Mouse (Mus musculus) large intestine, adult 2 months (tissue): Measurements from ENCODE around the gene Grb2. TPM values are rescaled to one million over a fixed set of nuclear protein-coding genes. Genes with fewer than 3 reads are reported as not detected.
A peak's percentile ranks its signal among the peaks of the same experiment; 100 is the strongest.

Source experiments
- DNase-seq: peaks from one replicate; pipeline ENCODE4 v3.0.0-alpha.2; 2012; ENCODE audit warnings: low read depth, low spot score
- WGBS: fragments of 180-500 bp; shearing (Covaris S2); methylation state at CpG from one replicate; pipeline ENCODE4 v1.1.7; 2018; 5-methylcytosine and 5-hydroxymethylcytosine counted together
- polyA plus RNA-seq: library from polyadenylated mRNA; depleted of rRNA; stranded (reverse); fragments of >200 nt; gene quantifications from 2 replicates; pipeline ENCODE4 v1.2.3, GENCODE M21; 2012

Gene Grb2
- polyA plus RNA-seq, 1 experiment: 43.6 TPM

DNA sequence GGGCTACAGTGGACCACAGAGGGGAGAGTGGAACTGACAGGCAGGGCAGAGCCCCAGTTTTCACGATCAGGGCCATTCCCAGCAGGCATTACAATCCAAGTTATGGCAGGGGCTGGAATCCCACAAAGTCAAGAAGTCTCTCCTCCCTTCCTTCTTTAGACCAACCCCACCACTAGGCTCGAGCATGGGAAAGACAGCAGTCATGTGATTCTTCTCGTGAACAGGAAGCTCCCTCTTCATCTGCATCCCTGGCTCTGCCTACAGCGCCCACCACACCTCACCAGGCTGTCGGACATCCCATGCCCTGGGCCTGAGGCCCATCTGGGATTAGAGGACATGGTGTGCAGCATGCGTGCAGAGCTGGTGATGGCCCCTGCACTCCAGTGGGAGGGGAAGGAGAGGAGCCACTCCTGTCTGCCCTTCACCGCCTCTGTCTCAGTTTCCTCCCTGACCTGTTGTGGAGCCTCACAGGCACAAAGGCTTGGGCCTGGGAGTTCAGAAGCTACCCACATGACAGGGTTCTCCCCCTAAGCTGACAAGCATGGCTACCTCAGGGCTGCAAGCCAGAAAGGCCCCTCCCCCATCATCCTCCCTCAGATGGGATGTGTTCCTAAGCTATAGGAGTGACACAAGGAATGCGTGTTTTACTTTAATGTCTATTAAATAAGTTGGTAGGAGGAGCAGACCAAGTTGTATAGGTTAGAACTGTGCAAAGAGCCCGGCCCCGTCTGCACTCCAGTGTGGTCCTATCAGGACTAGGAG, 93.9 kb downstream of the Grb2 start:
- WGBS: 87% methylated on average over 10 of the region's 10 CpGs
- no peak for DNase-seq

DNA sequence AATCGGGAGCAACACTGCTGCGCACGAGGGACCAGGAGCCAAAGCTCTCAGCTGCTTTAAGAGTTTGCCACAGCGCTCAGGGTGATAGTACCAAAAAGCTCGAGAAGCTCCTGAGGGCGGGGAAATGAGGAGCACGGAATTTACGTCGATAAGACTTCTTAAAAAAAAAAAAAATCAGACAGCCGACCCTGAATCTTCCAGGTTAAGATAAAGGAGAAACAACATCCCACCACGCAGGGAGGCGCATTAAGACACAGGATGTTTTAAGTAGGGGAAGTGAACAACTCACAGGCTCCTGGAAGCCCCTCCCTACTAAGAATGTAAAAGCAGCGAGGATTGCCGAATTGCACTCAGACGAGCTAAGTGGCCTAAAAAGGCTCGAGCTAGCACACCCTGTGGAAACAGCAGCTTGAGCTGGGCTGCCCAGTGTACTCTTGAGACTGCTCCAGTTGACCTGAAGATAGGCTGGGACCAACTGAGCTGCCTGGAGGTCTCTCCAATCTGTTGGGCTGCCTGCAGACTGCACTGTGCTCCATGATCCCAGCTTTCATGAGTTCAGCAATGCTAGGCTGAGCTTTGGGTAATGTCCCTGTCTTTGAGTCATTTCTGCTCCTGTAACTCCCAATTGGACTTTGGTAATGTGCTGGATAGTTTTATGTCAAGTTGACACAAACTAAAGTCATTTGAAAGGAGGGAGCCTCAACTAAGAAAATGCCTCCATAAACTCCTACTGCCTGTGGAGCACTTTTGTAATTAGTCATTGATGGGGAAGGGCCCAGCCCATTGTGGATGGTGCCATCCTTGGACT, 95.1 kb downstream of the Grb2 start:
- 0% methylated on average over 16 of the region's 16 CpGs for WGBS
- DNase-seq: no peak

DNA sequence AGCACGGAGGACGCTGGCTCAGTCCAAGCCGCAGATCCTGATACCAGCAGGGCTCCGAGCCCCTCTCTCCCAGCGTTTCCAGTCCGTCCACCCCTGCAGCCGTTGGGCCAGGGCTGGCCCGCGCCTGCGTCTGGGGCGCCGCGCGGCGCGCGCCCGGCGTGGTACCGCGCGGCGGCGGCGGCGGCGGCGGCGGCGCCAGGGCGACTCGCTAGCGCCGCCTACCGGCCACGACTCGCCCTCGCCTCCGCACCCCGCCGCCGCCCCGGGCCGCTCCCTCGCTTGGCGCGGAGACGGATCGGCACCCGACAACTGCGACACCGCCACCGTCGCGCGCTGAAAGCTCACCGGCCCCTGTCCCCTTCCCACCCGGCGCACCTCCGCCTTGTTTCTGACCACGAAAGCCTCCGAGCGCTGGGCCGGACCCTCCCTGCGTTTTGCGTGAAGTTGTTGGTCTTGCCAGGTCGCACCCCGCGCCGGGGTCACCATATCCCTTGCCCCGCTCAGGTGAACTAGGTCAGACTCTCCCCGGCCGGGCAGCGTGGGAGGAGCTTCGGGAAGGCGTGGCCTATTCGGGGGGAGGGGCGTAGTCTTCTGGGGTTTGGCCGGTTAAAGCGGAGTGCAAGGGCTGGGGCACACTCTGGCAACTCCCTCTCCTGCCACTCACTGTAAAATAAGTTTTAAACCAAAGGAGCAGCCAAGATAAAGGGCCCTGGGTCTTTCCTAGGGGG, 95.8 kb downstream of the Grb2 start, which contains the start of gene Mif4gd:
TSS of gene Mif4gd (minus strand) at position 560 of the 728 bp plus-strand sequence.
- peak; percentile 89 for DNase-seq
- 1% methylated on average over 79 of the region's 80 CpGs for WGBS

DNA sequence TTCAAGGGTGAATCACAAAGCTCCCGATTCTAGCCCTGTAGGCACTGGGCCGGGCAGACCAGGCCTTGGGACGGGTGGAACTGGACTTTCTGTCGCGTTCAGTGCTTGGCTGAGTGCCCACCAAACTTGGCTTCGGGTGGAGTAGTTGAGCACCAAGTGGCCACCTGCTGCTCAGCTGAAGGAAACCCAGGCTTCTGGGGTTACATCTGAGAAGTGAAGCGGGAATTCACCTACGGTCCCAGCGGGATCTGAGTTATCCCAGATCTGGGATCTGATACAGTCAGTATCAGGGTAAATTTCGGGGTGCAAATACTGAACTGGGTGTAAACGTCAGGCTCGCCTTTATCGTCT, 96.4 kb downstream of the Grb2 start:
- DNase-seq: peak; percentile 71
- WGBS: under 1% methylated on average over 13 of the region's 13 CpGs

DNA sequence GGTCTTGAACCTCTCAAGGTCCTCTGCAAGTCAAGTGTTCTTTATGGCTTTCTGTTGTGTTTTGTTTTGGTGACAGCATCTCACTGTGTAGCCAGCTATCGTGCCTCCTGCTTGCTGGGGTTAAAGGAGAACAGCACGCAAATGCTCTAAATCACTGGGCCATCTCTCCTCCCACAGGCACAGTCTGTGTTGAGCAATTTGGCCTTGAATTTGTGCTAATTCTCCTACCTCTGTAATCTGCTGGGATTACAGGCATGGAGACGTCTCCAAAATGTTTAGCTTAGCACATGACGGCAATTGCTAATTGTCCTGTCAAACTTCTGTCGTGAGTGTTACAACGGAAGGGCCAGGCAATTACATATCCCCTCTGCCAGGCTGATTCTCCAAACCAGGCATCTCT, 97.2 kb downstream of the Grb2 start:
- DNase-seq: no peak
- WGBS: 70% methylated on average over 6 of the region's 6 CpGs

DNA sequence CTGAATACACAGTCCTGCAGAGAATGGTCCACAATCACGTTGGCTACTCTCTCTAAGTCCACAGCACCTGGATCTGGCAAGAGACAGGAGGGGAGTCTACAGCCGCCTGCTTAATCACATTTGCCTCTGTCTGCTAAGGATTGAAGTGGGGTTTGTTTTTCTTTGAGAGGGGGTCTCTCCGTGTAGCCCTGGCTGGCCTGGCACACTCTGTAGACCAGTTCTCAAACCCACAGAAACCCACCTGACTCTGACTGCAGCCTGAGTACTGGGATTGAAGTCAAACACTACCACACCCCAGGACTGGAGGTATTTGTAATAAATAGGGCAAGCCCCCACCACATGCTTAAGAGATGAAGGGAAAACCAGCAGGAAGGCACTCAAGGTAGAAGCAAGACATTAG, 98.8 kb downstream of the Grb2 start:
- WGBS: 75% methylated on average over 3 of the region's 3 CpGs
- no peak for DNase-seq

DNA sequence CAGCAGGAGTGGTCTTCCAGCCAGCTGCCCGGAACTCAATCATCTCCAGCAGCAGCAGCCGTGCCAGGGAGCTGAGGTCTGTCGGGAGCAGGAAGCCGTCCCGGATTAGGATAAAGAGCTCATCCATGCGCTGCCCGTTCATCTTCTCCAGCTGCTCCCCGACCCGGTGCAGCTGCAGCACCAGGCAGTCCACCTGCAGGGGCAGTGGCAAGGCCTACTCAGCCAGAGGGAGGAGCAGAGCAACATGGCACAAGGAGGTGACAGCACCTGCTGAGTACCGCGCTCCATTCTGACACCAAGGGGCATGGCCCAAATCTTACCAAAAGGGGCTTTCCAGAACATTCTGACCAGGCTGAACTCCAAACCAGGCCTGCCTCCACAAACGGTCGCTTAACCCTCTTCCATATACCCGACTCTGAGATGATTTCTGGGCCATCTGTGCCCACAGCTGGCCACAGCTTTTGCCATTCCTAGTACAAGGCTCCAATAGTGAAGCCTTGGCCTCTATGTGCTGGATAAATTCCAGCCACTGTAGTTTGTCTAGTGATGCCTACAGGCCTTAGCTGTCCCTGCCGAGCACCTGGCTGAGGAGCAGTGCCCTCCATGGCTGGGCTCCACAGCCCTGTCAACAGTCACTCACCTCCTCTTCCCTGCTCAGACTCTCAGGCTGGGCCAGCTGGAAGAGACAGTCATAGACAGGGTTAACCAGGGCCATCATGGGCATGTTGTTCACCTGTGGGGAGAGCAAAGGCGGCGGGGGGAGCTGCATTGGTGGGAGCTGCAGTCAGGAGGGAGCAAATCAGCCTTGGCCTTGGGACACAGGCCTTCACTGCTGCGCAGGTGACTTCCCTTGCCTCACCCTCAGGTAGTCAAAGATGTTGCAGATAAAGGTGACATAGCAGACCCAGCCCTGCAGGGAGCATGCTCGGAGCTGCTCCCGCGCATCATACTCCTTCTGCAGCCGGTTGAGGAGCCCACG, 99.7 kb downstream of the Grb2 start:
- DNase-seq: no peak
- WGBS: 80% methylated on average over 23 of the region's 23 CpGs

DNA sequence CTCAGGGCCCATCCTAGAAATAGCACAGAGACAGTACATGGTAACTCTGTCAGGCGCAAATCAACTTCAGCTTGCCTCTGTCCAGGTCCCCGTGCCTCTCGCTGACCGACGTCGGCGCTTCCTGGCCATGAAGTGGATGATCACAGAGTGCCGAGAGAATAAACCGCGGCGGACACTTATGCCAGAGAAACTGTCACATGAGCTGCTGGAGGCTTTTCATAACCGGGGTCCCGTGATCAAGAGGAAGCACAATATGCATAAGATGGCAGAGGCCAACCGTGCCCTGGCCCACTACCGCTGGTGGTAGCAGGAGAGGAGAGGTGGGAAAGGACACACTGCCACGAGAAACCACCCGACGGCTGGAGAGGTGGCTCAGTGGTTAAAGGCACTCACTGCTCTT, 101.7 kb downstream of the Grb2 start:
- DNase-seq: no peak
- WGBS: 94% methylated on average over 18 of the region's 18 CpGs

DNA sequence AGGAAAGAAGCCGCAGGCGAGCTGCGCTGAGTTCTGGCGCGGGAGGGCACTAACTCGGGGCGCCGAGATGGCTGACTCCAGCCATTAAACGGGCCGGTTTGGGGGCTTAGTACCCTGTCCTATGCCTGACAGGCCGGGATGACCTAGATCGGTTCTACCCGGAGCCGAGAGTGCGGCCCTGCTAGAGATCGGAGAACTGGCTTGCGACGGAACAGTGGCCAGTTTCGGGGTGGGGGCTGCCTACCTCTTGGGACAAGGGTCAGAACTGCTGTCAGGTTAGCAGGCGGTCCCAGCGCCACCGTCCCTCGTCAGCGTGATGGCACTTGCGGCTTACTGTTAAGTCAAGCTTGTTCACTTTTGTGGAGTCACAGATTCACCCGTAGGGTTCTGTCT, 104.1 kb downstream of the Grb2 start:
- DNase-seq: no peak
- WGBS: under 1% methylated on average over 26 of the region's 26 CpGs

DNA sequence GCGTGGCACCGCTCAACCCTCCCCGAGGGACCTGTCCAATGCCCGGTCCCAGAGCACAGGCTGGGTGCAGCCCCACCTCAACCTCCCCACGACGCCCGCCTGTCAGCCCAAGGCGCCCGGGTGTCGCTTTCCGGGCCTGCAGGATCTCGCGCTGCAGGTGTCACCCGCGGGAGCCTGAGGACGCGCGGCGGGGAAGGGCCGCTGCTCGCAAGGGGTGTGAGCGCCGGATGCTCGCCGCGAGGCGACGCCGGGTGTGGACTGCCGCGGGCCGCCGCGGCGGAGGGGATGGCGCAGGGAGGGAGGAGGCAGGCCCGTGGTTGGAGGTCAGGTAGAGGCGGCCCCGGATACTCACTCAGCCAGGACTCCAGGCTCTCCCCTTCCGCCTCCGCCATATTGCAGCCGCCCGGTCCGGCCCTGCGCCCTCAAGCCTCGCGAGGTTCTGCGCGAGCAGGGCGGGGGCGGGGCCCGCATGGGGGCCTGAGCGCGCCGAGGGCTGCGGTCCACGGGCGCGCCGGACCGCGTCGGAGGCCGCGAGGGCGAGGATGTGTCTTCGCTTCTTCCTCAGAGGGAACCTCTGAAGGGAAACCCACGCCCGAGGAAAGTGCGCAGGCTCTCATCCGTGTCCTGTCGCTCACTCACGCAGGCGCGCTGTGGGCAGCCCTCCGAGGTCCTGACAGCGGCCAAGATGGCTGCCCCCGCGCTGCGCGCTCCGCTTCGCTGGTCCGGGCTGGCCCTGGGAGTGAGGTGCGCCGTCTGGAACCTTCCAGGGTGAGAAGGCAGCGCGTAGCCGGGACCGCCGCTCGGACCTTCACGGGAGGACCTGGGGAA, 104.7 kb downstream of the Grb2 start, which contains the start of the genes Mrps7 and Gga3:
TSS of gene Mrps7 (plus strand) at position 450 of the 828 bp plus-strand sequence.
TSS of gene Gga3 (minus strand) at position 576 of the 828 bp plus-strand sequence.
- WGBS: under 1% methylated on average over 93 of the region's 93 CpGs
- DNase-seq: peak; percentile 78

DNA sequence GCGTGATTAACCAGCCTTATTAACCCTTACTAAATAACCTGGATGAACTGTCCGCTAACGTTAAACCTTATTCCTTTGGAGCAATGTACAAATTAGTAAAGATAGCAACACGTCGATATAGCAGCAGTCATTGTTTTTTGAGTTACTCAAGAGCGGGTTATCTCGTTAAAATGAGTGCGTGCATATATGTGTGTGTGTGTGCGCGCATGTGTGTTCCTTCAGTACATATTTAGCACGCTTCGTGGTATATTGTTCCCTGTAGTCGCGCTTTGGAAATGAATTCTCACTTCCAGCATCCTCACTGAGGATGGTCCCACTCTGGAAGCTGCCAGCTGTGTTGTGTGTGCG, 105.3 kb downstream of the Grb2 start:
- no peak for DNase-seq
- 2% methylated on average over 15 of the region's 15 CpGs for WGBS

DNA sequence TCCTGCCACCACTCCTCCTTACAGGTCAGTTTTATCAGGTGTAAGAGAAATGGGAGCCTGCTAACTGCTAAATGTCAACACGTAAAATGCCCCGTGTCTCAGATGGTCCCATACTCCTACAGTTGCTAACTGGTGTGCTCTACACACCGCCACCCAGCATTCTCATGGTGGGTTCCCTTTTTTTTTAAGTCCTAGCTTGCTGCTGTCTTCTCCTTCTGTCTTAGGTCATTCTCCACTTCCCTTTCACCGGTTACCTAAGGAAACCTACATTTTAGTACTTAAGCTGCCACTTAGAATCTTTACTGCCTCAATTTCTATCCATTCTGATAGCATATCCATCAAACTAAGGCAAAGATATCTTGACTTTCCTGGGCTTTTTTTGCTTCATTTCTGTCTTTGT, 107.2 kb downstream of the Grb2 start:
- DNase-seq: no peak
- 82% methylated on average over 4 of the region's 4 CpGs for WGBS

DNA sequence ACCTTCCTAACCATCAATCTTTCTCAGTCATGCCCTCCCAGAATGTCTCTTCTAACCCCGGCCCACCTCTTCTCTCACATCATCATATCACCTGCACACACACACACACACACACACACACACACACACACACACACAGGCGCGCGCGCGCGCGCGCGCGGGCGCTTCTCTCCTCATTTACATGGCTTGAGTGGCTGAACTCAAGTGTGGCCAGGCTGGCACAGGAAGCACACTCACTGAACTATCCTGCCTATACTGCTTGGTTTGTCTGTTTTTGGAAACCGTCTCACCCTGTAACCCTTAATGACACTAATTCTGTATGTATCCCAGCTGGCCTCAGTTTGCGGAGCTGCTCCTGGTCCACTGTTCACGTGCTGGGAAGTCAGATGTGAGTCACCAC, 107.7 kb downstream of the Grb2 start:
- DNase-seq: no peak
- 94% methylated on average over 15 of the region's 15 CpGs for WGBS

DNA sequence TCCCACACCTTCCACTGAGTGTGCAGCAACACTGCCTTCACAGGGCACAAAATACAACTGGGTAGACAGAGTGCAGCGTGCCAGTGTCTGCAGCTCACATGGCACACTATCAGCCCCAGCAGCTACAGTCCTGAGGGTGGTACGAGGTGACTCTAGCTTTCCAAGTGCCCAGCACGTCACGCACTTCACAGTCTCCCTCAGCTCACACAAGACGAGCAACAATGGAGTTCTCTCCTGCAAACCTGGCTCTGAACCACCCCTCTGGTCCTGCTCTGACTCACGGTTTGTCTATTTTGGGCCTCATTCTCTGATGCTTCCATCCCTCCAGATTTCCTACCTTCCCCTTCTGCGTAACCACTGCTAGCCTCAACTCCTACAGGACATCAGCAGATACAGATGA, 108.7 kb downstream of the Grb2 start:
- 94% methylated on average over 7 of the region's 7 CpGs for WGBS
- no peak for DNase-seq

DNA sequence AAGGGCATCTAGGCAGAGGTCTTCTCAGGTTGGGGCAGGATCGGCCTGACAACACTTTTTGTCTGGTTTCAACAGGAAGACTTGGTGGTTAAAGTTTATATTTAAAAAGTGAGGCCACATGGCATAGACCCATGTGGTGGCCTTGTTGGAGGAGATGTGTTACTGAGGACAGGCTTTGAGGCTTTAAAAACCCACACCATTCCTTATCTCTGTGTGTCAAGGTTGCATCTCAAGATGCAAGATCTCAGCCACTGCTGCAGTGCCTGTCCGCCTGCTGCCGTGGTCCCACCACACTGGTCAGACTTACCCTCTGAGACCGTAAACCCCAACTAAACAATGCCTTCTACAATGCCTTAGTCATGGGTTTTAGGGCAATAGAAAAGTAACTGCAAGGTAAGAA, 110.1 kb downstream of the Grb2 start:
- 92% methylated on average over 4 of the region's 4 CpGs for WGBS
- DNase-seq: no peak

DNA sequence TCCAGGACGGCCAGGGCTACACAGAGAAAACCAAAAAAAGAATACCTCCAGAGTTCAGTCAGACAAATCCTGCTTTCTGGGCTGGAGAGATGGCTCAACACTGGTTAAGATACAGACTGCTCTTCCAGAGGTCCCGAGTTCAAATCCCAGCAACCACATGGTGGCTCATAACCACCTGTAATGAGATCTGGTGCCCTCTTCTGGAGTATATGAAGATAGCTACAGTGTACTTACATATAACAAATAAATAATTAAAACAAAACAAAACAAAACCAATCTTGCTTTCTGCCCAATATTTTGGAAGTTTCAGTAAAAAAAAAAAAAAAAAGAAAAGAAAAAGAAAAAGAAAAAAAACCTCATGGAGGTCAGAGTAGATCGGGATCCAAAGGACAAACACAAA, 113.2 kb downstream of the Grb2 start:
- 95% methylated on average over 3 of the region's 3 CpGs for WGBS
- no peak for DNase-seq
